Mouse (Mus musculus) forebrain, embryonic 15.5 days (tissue): ENCODE data around the gene Parvb. TPM values are rescaled to one million over a fixed set of nuclear protein-coding genes. Genes with fewer than 3 reads are reported as not detected.
"Not testable (repeated sequence)": the region's sequence is repeated elsewhere in the genome, so short reads cannot be mapped to it uniquely, and the experiment has no call there.

Experiments
- ATAC-seq: fragments of 200-750 bp; cut with Nextera tagmentation; replicated peaks from 2 replicates; pipeline ENCODE4 v1.8.0; 2017; ENCODE audit warnings: mild to moderate bottlenecking, moderate TSS enrichment, moderate library complexity
- H3K27ac ChIP-seq: fragments of 300-500 bp; sonication (generic); replicated peaks from 2 replicates; pipeline ENCODE4 v1.5.1; 2015; ENCODE audit warnings: mild to moderate bottlenecking, inconsistent platforms
- H3K27me3 ChIP-seq: fragments of 300-500 bp; sonication (generic); 2 replicates; pipeline ENCODE4 v1.6.1; 2015; ENCODE audit warnings: inconsistent platforms
- H3K36me3 ChIP-seq: fragments of 300-500 bp; sonication (generic); 2 replicates; pipeline ENCODE4 v1.6.1; 2015; ENCODE audit warnings: mild to moderate bottlenecking, inconsistent platforms
- H3K4me1 ChIP-seq: fragments of 300-500 bp; sonication (generic); 2 replicates; pipeline ENCODE4 v1.6.1; 2015; ENCODE audit warnings: inconsistent platforms
- H3K4me2 ChIP-seq: fragments of 300-500 bp; sonication (generic); replicated peaks from 2 replicates; pipeline ENCODE4 v1.6.1; 2015; ENCODE audit warnings: mild to moderate bottlenecking, inconsistent platforms
- H3K4me3 ChIP-seq: fragments of 300-500 bp; sonication (generic); 2 replicates; pipeline ENCODE4 v1.5.1; 2015; ENCODE audit warnings: mild to moderate bottlenecking, inconsistent platforms
- H3K9ac ChIP-seq: fragments of 300-500 bp; sonication (generic); replicated peaks from 2 replicates; pipeline ENCODE4 v1.6.1; 2015; ENCODE audit warnings: mild to moderate bottlenecking, inconsistent platforms
- H3K9me3 ChIP-seq: fragments of 300-500 bp; sonication (generic); 2 replicates; pipeline ENCODE4 v1.6.1; 2016; ENCODE audit warnings: inconsistent platforms
- WGBS: fragments of 180-500 bp; shearing (Covaris S2); methylation state at CpG from one replicate; pipeline ENCODE4 v1.1.7; 2015; ENCODE audit warnings: mixed read lengths; 5-methylcytosine and 5-hydroxymethylcytosine counted together
- polyA plus RNA-seq: library from polyadenylated mRNA; unstranded; fragments of >200 nt; fragmentation: Nextera tagmentation; extraction: Ambion mirVana; gene quantifications from 2 replicates; pipeline ENCODE4 v1.2.1, GENCODE M21; 2015

The Parvb gene
- polyA plus RNA-seq, 1 experiment from 2014 or later = 3.8 TPM

- 58% methylated on average over 5 of the region's 5 CpGs for WGBS
- Histone ChIP-seq H3K4me2 (no peak overlapping the region), H3K4me3 (no peak overlapping the region), H3K27ac (no peak overlapping the region), H3K9ac (no peak overlapping the region), H3K27me3 (no peaks in the 10 kb centered on the region), H3K9me3 (no peaks in the 10 kb centered on the region), H3K4me1 (no peaks in the 10 kb centered on the region), H3K36me3 (no peaks in the 10 kb centered on the region)
- no peak for ATAC-seq
Measured at GRCm38 (mm10) chr15:84284059-84284458, 52.2 kb downstream of the Parvb start.

- no peak overlapping the region for H3K4me3 ChIP-seq
- no peak overlapping the region for H3K9ac ChIP-seq
- no peaks in the 10 kb centered on the region for H3K9me3 ChIP-seq
- H3K36me3 ChIP-seq = no peaks in the 10 kb centered on the region
- H3K4me1 ChIP-seq = no peaks in the 10 kb centered on the region
- H3K27ac ChIP-seq = no peak overlapping the region
- ATAC-seq = no peak
- no peak overlapping the region for H3K4me2 ChIP-seq
- WGBS = 75% methylated on average over 7 of the region's 7 CpGs
- no peaks in the 10 kb centered on the region for H3K27me3 ChIP-seq
Measured at GRCm38 (mm10) chr15:84285453-84285852, 53.6 kb downstream of the Parvb start.

GRCm38 (mm10) chr15:84288953-84289352 is 57.1 kb downstream of the Parvb start:
- WGBS = 93% methylated on average over 1 of the region's 1 CpGs
- ATAC-seq = not testable (repeated sequence)

GRCm38 (mm10) chr15:84291097-84291496 is 59.3 kb downstream of the Parvb start:
- WGBS = 96% methylated on average over 5 of the region's 5 CpGs
- ATAC-seq = no peak
- Histone ChIP-seq H3K4me3 (no peak overlapping the region), H3K4me1 (peaks cover 11% of the 10 kb centered on the region; the same call in 1 of the 2 replicates), H3K36me3 (no peaks in the 10 kb centered on the region), H3K4me2 (no peak overlapping the region), H3K9me3 (no peaks in the 10 kb centered on the region), H3K9ac (no peak overlapping the region), H3K27ac (no peak overlapping the region), H3K27me3 (no peaks in the 10 kb centered on the region)

More at GRCm38 (mm10) chr15:84288953-84289352, 57.1 kb downstream of the Parvb start:
- H3K9me3 ChIP-seq, H3K27ac ChIP-seq, H3K4me3 ChIP-seq, H3K4me1 ChIP-seq, H3K4me2 ChIP-seq, H3K9ac ChIP-seq, H3K27me3 ChIP-seq, H3K36me3 ChIP-seq: not testable (repeated sequence)

GRCm38 (mm10) chr15:84293590-84293989 is 61.7 kb downstream of the Parvb start:
- no peak overlapping the region for H3K9ac ChIP-seq
- peaks cover 15% of the 10 kb centered on the region for H3K4me1 ChIP-seq
- no peak for ATAC-seq
- no peak overlapping the region for H3K27ac ChIP-seq
- no peak overlapping the region for H3K4me2 ChIP-seq
- H3K36me3 ChIP-seq = no peaks in the 10 kb centered on the region
- 78% methylated on average over 12 of the region's 12 CpGs for WGBS
- no peak overlapping the region for H3K4me3 ChIP-seq
- H3K27me3 ChIP-seq = no peaks in the 10 kb centered on the region
- no peaks in the 10 kb centered on the region for H3K9me3 ChIP-seq

- H3K4me3 ChIP-seq = no peak overlapping the region
- no peak overlapping the region for H3K4me2 ChIP-seq
- no peaks in the 10 kb centered on the region for H3K27me3 ChIP-seq
- no peak overlapping the region for H3K9ac ChIP-seq
- no peak for ATAC-seq
- H3K4me1 ChIP-seq = peaks cover 23% of the 10 kb centered on the region
- H3K36me3 ChIP-seq = no peaks in the 10 kb centered on the region
- 30% methylated on average over 9 of the region's 9 CpGs for WGBS
- no peaks in the 10 kb centered on the region for H3K9me3 ChIP-seq
- no peak overlapping the region for H3K27ac ChIP-seq
Measured at GRCm38 (mm10) chr15:84294391-84294790, 62.5 kb downstream of the Parvb start.

- H3K4me2 ChIP-seq = no peak overlapping the region
- no peak overlapping the region for H3K9ac ChIP-seq
- H3K9me3 ChIP-seq = no peaks in the 10 kb centered on the region
- ATAC-seq = no peak
- no peaks in the 10 kb centered on the region for H3K27me3 ChIP-seq
- H3K36me3 ChIP-seq = no peaks in the 10 kb centered on the region
- H3K4me3 ChIP-seq = no peak overlapping the region
- H3K27ac ChIP-seq = no peak overlapping the region
- H3K4me1 ChIP-seq = peaks cover 32% of the 10 kb centered on the region
- WGBS = 73% methylated on average over 10 of the region's 10 CpGs
Measured at GRCm38 (mm10) chr15:84295225-84295624, 63.4 kb downstream of the Parvb start.

- Histone ChIP-seq H3K9me3 (no peaks in the 10 kb centered on the region), H3K4me2 (no peak overlapping the region), H3K27ac (no peak overlapping the region), H3K4me1 (peaks cover 54% of the 10 kb centered on the region), H3K27me3 (no peaks in the 10 kb centered on the region), H3K9ac (no peak overlapping the region), H3K4me3 (no peak overlapping the region), H3K36me3 (no peaks in the 10 kb centered on the region)
- WGBS = 70% methylated on average over 8 of the region's 8 CpGs
- ATAC-seq = no peak
Measured at GRCm38 (mm10) chr15:84297454-84297853, 65.6 kb downstream of the Parvb start.

GRCm38 (mm10) chr15:84298804-84299370 is 67.0 kb downstream of the Parvb start:
- 27% methylated on average over 13 of the region's 13 CpGs for WGBS
- Histone ChIP-seq H3K27me3 (no peaks in the 10 kb centered on the region), H3K4me1 (peaks cover 62% of the 10 kb centered on the region), H3K4me3 (no peak overlapping the region), H3K9me3 (no peaks in the 10 kb centered on the region), H3K27ac (peak overlapping the region; percentile 72), H3K36me3 (no peaks in the 10 kb centered on the region), H3K9ac (no peak overlapping the region; the same call in 1 of the 2 replicates), H3K4me2 (no peak overlapping the region)
- no peak for ATAC-seq

GRCm38 (mm10) chr15:84299662-84300333 is 68.0 kb downstream of the Parvb start:
- Histone ChIP-seq H3K27me3 (no peaks in the 10 kb centered on the region), H3K9ac (no peak overlapping the region; the same call in 1 of the 2 replicates), H3K4me3 (no peak overlapping the region), H3K27ac (peak overlapping the region; percentile 72), H3K36me3 (no peaks in the 10 kb centered on the region), H3K9me3 (no peaks in the 10 kb centered on the region), H3K4me1 (peaks cover 62% of the 10 kb centered on the region), H3K4me2 (no peak overlapping the region; the same call in 1 of the 2 replicates)
- WGBS = 17% methylated on average over 9 of the region's 9 CpGs
- ATAC-seq = peak; percentile 23; the same call in 1 of the 2 replicates

- H3K4me2 ChIP-seq = no peak overlapping the region
- WGBS = 30% methylated on average over 2 of the region's 2 CpGs
Measured at GRCm38 (mm10) chr15:84300591-84300990, 68.7 kb downstream of the Parvb start.

GRCm38 (mm10) chr15:84301026-84301425 is 69.2 kb downstream of the Parvb start:
- Histone ChIP-seq H3K4me3 (no peak overlapping the region), H3K36me3 (no peaks in the 10 kb centered on the region), H3K27me3 (no peaks in the 10 kb centered on the region), H3K9me3 (no peaks in the 10 kb centered on the region), H3K4me1 (peaks cover 74% of the 10 kb centered on the region), H3K9ac (no peak overlapping the region), H3K27ac (peak overlapping the region; percentile 72), H3K4me2 (no peak overlapping the region)
- WGBS = 6% methylated on average over 7 of the region's 7 CpGs
- ATAC-seq = no peak

More at GRCm38 (mm10) chr15:84300591-84300990, 68.7 kb downstream of the Parvb start:
- Histone ChIP-seq H3K9ac (no peak overlapping the region), H3K4me1 (peaks cover 70% of the 10 kb centered on the region), H3K27ac (peak overlapping the region; percentile 72), H3K36me3 (no peaks in the 10 kb centered on the region), H3K27me3 (no peaks in the 10 kb centered on the region), H3K4me3 (no peak overlapping the region), H3K9me3 (no peaks in the 10 kb centered on the region)
- ATAC-seq = no peak
